Mouse (Mus musculus) kidney, adult 2 months (tissue): ENCODE measurements around the gene Il11ra1. TPM values are rescaled to one million over a fixed set of nuclear protein-coding genes. Genes with fewer than 3 reads are reported as not detected.
"Not testable (repeated sequence)": the region's sequence is repeated elsewhere in the genome, so short reads cannot be mapped to it uniquely, and the experiment has no call there.

ENCODE experiments used
- DNase-seq: peaks from one replicate; pipeline ENCODE4 v3.0.0; 2021
- H3K27ac ChIP-seq: fragments of 200-500 bp; 2 replicates; pipeline ENCODE4 v1.5.1; 2012; ENCODE audit warnings: low read depth, low read length, control low read depth, inconsistent platforms; ENCODE audit not compliant: insufficient read depth
- H3K27me3 ChIP-seq: fragments of 200-500 bp; replicated peaks from 2 replicates; pipeline ENCODE4 v1.6.1; 2012; ENCODE audit warnings: mild to moderate bottlenecking, moderate library complexity, low read length, inconsistent platforms; ENCODE audit not compliant: control insufficient read depth, insufficient read depth
- H3K36me3 ChIP-seq: fragments of 200-500 bp; 2 replicates; pipeline ENCODE4 v1.6.1; 2012; ENCODE audit warnings: mild to moderate bottlenecking, moderate library complexity, low read length, inconsistent platforms; ENCODE audit not compliant: control insufficient read depth, insufficient read depth
- H3K4me1 ChIP-seq: fragments of 200-500 bp; 2 replicates; pipeline ENCODE4 v1.6.1; 2011; ENCODE audit warnings: low read length; ENCODE audit not compliant: control insufficient read depth, insufficient read depth
- H3K4me3 ChIP-seq: fragments of 200-500 bp; 2 replicates; pipeline ENCODE4 v1.5.1; 2011; ENCODE audit warnings: mild to moderate bottlenecking, low read depth, low read length, control low read depth; ENCODE audit not compliant: insufficient read depth
- CTCF ChIP-seq: fragments of 200-500 bp; conservative IDR thresholded peaks from 2 replicates; pipeline ENCODE4 v1.5.1; 2011; ENCODE audit warnings: low read depth, mild to moderate bottlenecking, control low read depth, low read length, moderate library complexity, mixed read lengths; ENCODE audit not compliant: insufficient read depth, insufficient read length
- POLR2A ChIP-seq: fragments of 200-500 bp; IDR thresholded peaks from one replicate; pipeline ENCODE4 v1.6.1; 2011; ENCODE audit warnings: low read depth, low read length, control low read depth
- WGBS: fragments of 180-500 bp; shearing (Covaris S2); methylation state at CpG from one replicate; pipeline ENCODE4 v1.1.7; 2018; 5-methylcytosine and 5-hydroxymethylcytosine counted together
- polyA plus RNA-seq: library from polyadenylated mRNA; depleted of rRNA; stranded (reverse); fragments of >200 nt; gene quantifications from 2 replicates; pipeline ENCODE4 v1.2.3, GENCODE M21; 2012; rRNA removed

The Il11ra1 gene
- polyA plus RNA-seq, result 125 and 126 TPM in 2 replicates

GRCm38 (mm10) chr4:41699783-41700182 lies at the start of gene Il11ra1:
Gene Il11ra1, plus strand, starts transcription at chr4:41699989.
- not testable (repeated sequence) for H3K27ac ChIP-seq, H3K4me1 ChIP-seq, DNase-seq, H3K4me3 ChIP-seq, H3K27me3 ChIP-seq, H3K36me3 ChIP-seq
- WGBS, result 67% methylated on average over 10 of the region's 10 CpGs

- H3K4me1 ChIP-seq, result no peaks in the 10 kb centered on the region
- TF ChIP-seq POLR2A (no peak), CTCF (peak; percentile 77)
- DNase-seq, result peak; percentile 71
- 50% methylated on average over 6 of the region's 6 CpGs for WGBS
- no peaks in the 10 kb centered on the region for H3K36me3 ChIP-seq
- no peak overlapping the region for H3K4me3 ChIP-seq
- H3K27ac ChIP-seq, result no peak overlapping the region
- no peaks in the 10 kb centered on the region for H3K27me3 ChIP-seq
These were observed 46.5 kb upstream of the Il11ra1 start for GRCm38 (mm10) chr4:41653296-41653695.

GRCm38 (mm10) chr4:41653730-41654129 lies 46.1 kb upstream of the Il11ra1 start:
- WGBS, result 54% methylated on average over 6 of the region's 6 CpGs
- Histone ChIP-seq H3K4me3 (no peak overlapping the region), H3K27me3 (no peaks in the 10 kb centered on the region), H3K4me1 (no peaks in the 10 kb centered on the region), H3K27ac (no peak overlapping the region), H3K36me3 (no peaks in the 10 kb centered on the region)
- no peak for TF ChIP-seq CTCF
- no peak for TF ChIP-seq POLR2A
- DNase-seq, result no peak

GRCm38 (mm10) chr4:41654217-41654616 lies 45.6 kb upstream of the Il11ra1 start:
- Histone ChIP-seq H3K4me1 (no peaks in the 10 kb centered on the region), H3K36me3 (no peaks in the 10 kb centered on the region), H3K4me3 (no peak overlapping the region), H3K27me3 (no peaks in the 10 kb centered on the region), H3K27ac (no peak overlapping the region)
- TF ChIP-seq POLR2A, result no peak
- peak; percentile 73 for TF ChIP-seq CTCF
- peak; percentile 66 for DNase-seq
- WGBS, result 25% methylated on average over 7 of the region's 7 CpGs

DNA sequence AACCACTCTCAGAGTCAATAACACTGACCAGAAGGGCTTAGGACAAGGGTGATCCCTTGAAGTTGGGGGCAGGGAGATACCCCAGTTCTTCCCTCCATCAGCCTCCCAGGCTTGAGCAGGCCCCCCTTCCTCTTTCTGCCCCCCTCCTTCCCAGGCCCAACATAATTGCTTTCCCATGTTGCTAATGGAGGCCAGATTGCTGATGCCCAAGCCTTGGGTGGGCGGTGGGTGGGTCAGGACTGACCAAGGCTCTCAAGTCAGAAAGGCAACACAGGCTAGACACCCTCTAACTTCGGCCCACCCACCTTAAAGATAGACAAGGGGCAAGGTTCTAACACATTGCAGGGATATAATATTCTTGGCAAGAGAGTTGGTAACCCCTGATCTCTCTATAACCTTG lies 44.3 kb upstream of the Il11ra1 start:
- 87% methylated on average over 2 of the region's 2 CpGs for WGBS
- no peaks in the 10 kb centered on the region for H3K27me3 ChIP-seq
- no peak for TF ChIP-seq POLR2A
- TF ChIP-seq CTCF, result no peak

GRCm38 (mm10) chr4:41658566-41659384 lies 41.0 kb upstream of the Il11ra1 start:
- DNase-seq, result no peak
- H3K27me3 ChIP-seq, result no peaks in the 10 kb centered on the region

More for the DNA sequence above, 44.3 kb upstream of the Il11ra1 start:
- no peaks in the 10 kb centered on the region for H3K36me3 ChIP-seq
- DNase-seq, result no peak
- no peak overlapping the region for H3K27ac ChIP-seq
- no peak overlapping the region for H3K4me3 ChIP-seq
- H3K4me1 ChIP-seq, result no peaks in the 10 kb centered on the region

DNA sequence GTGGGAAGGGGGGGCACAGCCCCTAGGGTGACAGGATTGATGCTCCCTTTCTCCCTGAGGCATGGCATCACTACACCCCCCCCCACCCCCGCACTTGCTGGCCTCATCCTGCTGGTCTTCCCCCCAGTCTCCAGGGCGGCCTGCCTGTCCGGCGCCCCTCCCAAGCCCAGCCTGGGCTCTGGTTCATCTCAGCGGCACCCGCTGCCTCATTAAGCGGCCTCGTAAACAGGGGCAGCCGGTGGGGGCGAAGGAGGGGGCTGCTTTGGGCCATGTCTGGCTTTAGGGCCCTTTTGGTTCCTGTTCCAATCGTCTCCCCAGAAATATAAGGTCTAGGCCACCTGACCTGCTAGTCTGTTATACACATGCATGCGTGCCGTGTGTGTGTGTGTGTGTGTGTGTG lies 40.2 kb upstream of the Il11ra1 start:
- Histone ChIP-seq H3K27ac (no peak overlapping the region), H3K27me3 (no peaks in the 10 kb centered on the region), H3K4me1 (peaks cover 2% of the 10 kb centered on the region), H3K4me3 (no peak overlapping the region), H3K36me3 (no peaks in the 10 kb centered on the region)
- 73% methylated on average over 13 of the region's 13 CpGs for WGBS
- no peak for DNase-seq
- TF ChIP-seq CTCF, result no peak
- no peak for TF ChIP-seq POLR2A

More at GRCm38 (mm10) chr4:41658566-41659384, 41.0 kb upstream of the Il11ra1 start:
- 21% methylated on average over 25 of the region's 25 CpGs for WGBS
- H3K27ac ChIP-seq, result no peak overlapping the region
- H3K4me1 ChIP-seq, result no peaks in the 10 kb centered on the region
- no peak overlapping the region for H3K4me3 ChIP-seq
- no peaks in the 10 kb centered on the region for H3K36me3 ChIP-seq
- TF ChIP-seq CTCF, result no peak
- no peak for TF ChIP-seq POLR2A
